Mouse (Mus musculus) gastrocnemius, postnatal 36 days (tissue): ENCODE data around the gene S100a2. TPM values are rescaled to one million over a fixed set of nuclear protein-coding genes. Genes with fewer than 3 reads are reported as not detected.
A peak's percentile ranks its signal among the peaks of the same experiment; 100 is the strongest.

Experiments used
- DNase-seq, 2 experiments: peaks; one replicate each; pipeline ENCODE4 v3.0.0; 2022
- intact Hi-C: fragments of 180-260 bp; cut with DNase I; formaldehyde crosslinking; loops from one replicate; pipeline ENCODE4 v1.15.1; 2025
- long read RNA-seq, 2 experiments: library from polyadenylated mRNA; stranded (forward); transcript quantifications; one replicate each; pipeline ENCODE4 v2.0.0; 2021
- total RNA-seq, 2 experiments: library from RNA; stranded (reverse); gene quantifications; 2 replicates each; pipeline ENCODE4 v1.2.3; 2021

The S100a2 gene
- not detected for total RNA-seq
- long read RNA-seq, experiment 1: 0 reads
- long read RNA-seq, experiment 2: 0 reads

DNA sequence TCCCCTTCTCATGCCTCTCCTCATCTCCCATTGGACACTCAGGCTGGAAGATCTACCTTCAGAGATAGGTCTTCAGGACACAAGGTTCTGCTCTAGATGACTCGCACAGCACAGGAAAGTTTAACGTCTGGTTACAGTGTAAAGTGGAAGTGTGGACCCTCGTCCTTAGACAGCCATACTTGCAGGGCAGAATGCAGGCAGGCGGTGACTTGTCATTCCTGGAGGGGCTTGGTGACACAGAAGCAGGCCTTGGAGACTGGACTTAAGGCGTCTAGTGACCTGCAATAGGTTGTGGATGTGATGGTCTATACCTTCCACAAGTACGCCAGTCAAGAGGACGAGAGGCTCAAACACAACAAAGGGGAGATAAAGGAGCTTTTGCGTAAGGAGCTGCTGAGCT, at the start of gene S100a2:
Gene S100a2, plus strand, starts transcription at position 301 of the 400 bp plus-strand sequence.
- DNase-seq: no peak
- intact Hi-C loops: no loop called here

DNA sequence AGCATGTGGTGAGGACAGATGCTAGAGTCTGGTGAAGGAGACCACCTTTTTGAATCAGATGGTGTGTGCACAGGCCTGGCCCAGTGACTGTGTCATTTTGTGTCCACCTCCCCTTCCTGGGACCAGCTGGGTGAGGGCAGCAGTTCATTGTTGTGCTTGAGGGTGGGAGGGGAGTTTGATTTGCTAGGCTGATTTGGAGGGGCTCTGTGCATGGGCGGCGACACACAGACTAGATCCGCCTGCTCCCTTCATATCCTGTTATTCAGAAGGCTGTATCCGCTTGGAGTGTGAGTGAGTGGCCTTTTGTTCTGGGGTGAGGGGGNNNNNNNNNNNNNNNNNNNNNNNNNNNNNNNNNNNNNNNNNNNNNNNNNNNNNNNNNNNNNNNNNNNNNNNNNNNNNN, 49.1 kb upstream of the S100a2 start:
- intact Hi-C loops: loop anchor here (5.0 kb wide), 1 partner anchor 36 kb away; no protein-coding TSS in a partner anchor
- no peak for DNase-seq

DNA sequence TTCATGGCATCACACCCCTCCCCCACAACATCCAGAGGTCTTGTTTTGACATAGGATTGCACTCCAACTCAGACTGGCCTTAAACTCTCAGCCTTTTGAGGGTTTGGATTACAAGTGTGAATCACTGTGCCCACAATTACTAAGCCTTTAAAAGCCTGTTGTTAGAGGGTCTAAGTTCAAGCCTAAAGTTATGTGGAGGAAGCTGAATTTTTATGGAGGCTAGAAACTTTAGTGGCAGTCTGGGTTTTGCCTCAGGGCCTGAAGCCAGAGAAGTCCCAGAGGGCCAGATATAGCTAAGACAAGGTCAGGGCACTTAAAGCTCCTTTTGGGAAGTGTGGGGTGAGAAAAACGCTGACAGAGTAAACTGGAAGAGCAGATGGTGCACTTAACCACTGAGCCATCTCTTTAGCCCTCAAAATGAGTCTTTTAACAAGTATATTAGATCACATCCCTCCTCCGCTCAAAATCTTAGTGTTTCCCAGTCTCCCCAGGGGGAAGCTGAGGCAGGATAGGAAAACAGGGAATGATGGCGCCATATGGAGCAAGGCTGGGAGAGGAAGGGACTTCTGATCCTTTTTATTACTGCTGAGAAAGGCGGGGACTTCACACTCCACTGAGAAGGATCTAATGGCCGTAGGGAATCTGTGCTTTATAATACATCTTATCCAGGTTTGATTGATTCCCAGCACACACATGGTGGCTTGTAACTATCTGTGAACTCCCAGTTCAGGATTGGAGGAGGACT, 40.2 kb upstream of the S100a2 start:
- intact Hi-C loops: no loop called here
- no peak for DNase-seq

DNA sequence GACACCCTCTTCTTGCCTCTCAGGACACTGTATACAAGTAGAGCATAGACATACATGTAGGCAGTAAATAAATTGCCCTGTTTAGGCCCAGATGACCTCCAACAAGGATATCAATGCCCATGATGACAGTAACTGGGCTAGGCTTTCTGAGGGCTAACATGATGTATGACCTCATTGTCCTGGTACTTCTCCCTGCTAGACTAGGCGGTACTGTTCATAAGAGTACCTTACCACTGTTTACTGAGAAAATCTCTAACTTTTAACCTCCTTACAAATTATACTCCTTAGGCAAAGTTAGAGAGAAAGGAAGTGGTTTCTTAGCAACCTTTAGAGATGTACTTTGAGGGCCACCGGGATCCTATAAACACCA, 39.6 kb upstream of the S100a2 start:
- intact Hi-C loops: no loop called here

DNA sequence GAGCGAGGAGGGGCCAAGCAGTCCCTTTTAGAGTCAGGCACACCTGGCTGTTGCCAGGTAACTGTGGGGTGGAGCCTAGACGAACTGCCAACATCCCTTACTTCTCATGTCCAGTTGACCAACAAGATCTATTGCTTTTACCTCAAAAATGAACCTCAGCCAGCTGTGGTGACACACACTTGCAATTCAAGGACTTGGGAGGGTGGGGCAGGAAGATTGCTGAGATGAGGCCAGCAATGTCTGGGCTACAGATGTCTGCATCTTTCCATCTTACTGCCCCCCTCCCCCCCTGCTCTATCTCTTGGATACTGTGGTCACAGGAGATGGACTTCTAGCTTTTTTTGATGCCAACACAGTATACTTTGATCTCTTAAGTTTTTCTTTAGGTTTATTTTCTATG, 37.8 kb upstream of the S100a2 start:
- no peak for DNase-seq

More for the DNA sequence above, 39.6 kb upstream of the S100a2 start:
- DNase-seq: no peak

DNA sequence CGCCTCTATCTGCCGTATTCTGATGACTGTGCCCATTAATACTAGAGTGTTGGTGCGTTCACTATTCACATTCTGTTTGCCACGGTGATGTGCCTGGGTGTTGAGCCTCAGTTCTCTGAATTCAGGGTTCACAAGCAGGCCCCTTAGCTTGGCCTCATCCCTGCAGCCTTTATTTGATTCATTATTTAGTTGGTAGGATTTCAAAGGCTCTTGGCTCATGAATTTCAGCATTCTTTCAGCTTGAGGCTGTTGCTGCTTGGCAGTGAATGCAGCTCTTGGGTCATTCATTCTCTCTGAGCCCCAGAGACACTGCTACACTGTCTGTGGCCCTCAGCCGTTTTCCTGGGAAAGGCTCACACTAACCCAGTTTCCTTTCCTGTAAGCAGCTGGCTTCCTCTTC, 34.1 kb upstream of the S100a2 start:
- intact Hi-C loops: no loop called here
- DNase-seq: no peak

More for the DNA sequence above, 37.8 kb upstream of the S100a2 start:
- intact Hi-C loops: no loop called here

DNA sequence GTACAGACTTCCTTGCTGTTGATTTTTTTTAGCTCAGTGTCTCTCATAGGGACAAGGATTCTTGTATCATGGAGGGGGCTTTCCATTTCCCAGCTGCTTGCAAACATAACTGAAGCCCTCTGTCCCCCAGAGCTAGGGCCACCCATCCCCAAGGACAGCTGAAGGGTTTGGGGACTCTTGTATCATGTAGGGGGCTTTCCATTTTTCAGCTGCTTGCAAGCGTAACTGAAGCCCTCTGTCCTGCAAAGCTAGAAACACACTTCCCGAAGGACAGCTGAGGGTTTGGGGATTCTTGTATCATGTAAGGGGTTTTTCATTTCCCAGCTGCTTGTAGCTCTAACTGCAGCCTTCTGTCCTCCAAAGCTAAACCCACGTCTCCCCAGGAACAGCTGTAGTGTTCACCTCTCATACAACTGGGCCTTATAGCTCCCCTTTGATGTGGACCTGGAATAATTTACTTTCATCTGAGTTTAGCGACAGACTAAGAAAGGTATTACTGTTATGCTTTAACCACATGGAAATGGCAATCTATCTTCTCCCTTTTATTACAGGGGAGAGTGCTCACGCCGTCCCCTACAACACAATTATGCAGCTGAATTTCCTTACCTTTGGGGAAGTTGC, 29.9 kb upstream of the S100a2 start, which contains the start of gene S100a3:
Gene S100a3, plus strand, starts transcription at position 571 of the 621 bp plus-strand sequence.
- no peak for DNase-seq
- intact Hi-C loops: no loop called here

DNA sequence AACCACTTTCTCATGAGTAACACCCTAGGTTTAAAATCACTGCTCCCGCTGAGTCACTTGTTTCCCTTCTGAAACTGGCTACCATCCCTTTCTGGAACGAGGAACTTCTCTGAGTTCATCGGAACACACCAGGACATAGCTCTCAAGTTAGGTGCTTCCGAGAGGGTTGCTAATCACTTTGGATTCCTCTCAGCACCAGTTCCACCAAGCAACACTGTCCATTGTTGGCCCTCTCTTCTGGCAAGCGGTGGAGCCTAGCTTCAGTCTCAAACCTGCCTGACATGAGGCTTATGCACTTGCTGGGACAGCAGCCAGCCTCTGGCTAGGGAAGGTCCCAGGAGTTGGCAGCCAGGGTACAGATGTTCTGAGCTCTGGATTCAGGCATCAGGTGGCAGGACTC, 15.4 kb upstream of the S100a2 start:
- peak in 1 of 2 experiments; percentile 57 for DNase-seq
- intact Hi-C loops: loop anchor here (5.0 kb wide), 1 partner anchor 32 kb away; no protein-coding TSS in a partner anchor

DNA sequence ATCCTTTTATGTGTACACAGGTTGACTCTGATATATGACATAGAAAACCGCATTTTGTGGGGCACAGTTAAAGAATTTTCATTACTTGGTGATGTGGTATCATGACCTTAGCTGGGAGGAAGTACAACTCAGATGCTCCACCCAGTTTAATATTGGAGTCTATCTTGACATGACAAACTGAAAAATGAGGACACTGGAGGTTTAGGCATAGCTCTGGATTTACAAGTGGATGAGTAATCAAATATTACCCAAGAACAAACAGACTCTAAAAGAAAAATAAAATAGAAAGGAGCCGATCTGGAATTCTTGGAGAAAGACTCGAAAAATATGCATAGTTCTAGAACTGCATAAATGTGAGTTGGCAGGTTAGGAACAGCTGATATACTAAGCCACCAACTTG, 14.7 kb upstream of the S100a2 start:
- DNase-seq: no peak
- intact Hi-C loops: loop anchor here (5.0 kb wide), 1 partner anchor 33 kb away; no protein-coding TSS in a partner anchor

DNA sequence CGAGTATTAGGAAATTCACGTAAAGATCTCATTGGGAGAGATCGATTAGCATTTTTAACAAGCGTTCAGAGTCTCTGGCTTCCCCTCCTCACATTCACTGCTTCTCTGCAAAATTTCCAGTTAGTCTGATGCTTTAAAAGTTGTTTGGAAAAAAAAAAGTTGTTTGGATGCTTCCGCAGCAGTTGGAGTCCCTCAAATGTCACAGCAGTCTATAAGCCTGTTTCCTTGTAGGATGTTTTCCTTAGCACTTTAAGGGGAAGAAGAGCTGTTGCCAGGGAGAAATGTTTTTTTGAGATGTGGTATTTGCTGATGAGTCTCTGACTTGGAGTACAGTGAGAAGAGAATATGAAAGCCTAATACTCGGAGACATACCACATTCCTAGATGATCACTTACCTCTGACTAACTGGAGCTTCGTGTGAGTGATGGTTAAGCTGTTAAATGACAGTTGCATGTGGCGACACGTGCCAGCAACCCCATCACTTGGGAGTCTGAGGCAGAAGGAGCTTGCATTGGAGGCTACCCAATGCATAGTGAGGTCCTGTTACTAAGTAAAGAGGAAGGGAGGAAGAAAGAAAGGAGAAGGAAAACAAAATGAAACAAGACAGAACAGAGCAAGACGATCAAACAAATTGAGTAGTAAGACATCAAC, 13.6 kb upstream of the S100a2 start:
- intact Hi-C loops: loop anchor here (5.0 kb wide), 1 partner anchor 34 kb away; no protein-coding TSS in a partner anchor
- DNase-seq: no peak

DNA sequence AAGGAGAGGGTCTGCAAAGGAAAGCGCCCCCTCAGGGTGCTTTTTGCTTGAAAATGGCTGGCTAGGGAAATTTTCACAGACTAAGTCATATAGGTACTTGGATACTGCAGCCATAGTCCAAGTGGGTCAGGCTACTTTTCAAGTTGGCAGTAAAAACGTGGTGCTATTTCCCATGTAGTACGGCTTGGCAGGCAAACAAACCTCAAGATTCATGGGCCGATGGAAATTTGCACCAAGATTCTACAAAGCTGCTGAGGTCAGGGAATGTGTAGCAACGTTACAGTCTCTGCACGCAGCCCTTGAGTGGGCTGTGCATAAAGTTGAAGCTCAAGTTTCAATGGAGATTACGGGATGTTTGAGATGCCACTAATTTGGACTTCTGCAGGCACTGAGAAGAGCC, 10.6 kb upstream of the S100a2 start:
- no peak for DNase-seq
- intact Hi-C loops: loop anchor here (5.0 kb wide), 1 partner anchor 37 kb away; no protein-coding TSS in a partner anchor

DNA sequence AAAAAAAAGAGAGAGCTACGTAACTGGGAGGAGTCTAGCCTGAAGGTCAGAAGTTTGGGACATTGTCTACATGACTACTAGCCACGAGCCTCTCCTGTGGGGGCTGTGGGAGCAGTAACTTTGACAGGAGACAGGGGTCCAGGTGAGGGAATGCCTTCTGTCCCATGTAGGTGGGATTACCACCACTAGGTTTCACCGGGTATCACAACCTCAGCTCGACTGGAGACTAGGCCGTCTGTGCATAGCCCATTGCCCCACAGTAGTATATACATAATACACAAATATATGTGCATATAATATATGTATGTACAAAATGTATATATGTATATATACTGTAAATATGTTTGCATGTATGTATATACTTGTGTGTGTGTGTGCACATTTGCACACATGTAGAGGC, 8.9 kb upstream of the S100a2 start:
- no peak for DNase-seq
- intact Hi-C loops: no loop called here

DNA sequence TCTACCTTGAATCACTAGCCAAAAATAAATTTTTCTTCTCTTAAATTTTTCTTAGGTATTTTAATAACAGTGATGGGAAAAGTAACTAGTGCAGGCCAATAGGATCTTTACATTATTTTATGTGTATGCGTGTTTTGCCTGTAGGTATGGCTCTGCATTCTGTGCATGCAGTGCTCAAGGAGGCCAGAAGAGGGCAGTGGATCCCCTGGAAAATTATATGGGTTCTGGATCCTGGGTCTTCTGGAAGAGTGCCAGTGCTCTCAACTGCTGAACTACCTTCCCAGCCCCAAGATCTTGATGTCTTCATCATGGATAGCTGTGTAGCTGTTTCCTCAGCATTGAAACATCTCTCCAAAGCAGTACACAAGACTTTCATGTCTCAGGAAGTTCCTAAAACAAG, 7.9 kb upstream of the S100a2 start:
- intact Hi-C loops: no loop called here
- DNase-seq: no peak

DNA sequence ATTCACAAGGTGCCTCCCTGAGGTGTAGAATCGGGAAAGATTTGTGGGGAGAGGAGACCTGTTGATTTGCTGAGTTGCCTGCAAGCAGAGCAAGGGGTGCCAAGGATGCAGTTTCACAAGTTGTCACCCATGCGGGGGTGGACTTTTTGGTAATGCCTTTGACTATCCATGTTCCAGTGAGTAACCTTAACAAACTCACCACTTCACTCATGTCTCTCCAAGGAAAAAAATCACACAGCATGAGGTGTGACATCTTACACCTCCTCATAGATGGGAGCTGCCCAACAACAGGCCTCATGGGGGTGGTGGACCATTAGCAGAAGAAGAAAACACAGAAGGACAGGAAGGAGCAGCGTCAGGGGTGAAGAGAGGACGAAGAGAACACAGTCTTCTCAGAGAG, 7.5 kb upstream of the S100a2 start:
- DNase-seq: no peak
- intact Hi-C loops: no loop called here

DNA sequence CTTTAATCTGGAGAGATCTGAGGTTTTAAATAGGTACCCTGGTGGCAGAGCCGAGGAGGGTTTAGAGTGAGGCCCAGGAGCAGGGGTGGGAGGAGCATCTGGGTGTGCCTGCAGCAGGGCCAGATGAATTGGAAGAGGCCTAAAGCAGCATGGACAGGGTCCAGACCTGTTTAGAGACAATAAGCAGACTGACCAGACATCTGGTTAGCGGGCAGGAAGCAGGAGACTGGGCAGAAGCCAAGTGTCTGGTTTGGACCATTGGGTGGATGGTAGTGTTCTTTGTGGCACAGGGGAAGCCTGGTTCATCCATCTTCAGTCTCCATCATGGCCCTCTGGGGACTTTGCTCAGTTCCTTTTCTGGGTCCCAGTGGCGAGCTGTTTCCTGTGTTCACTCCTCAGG, 6.2 kb upstream of the S100a2 start:
- peak in 1 of 2 experiments; percentile 12 for DNase-seq
- intact Hi-C loops: no loop called here

DNA sequence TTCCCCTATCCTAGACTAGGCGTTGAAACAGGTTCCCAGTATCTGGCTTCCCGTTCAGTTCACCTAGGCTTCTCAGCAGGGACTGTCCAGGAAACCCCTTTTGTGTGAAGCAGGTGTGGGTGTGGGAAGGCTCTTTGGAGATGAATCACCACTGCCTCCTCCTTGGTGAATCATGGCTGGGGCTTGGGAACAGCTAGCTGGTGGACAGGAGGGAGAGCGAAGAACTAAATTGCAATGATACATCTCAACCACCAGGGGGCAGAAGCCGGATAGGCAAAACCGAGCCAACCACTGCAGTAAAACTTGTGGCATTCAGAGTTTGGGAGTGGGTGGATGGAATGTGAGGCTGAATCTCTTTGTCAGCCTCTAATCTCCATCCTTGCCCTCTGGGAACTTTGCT, 4.5 kb upstream of the S100a2 start:
- peak; percentile 50 to 63 for DNase-seq
- intact Hi-C loops: no loop called here

DNA sequence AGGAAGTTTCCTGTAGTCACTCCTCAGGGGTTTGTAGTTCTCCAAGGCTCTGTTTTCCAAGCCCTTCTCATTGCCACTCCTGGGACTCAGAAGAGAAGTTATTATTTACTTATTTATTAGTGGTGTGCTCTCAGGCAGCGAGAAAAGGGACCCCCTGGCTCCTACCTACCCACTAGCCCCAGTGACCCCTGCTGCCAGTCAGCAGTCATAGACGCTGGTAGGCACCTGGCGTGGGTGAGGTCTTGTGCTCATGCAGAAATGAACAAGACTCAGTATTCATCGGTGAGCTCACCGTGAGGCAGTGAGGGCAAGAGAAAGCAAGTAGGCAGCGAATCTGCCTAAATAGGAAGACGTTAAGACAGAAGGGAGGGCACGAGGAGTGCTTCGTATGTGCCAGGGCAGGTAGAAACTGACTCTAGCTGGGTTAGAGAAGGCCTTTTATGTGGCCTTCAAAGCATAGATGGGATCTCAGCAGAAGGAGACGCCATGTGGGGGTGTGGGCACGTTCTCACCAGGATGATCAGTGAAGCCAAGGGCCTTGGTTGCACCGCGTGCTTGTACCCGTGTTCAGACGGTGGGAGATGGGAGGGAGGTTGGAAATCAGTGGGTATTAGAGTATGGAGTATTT, 3.9 kb upstream of the S100a2 start:
- intact Hi-C loops: loop anchor here (2.0 kb wide), 1 partner anchor 29 kb away; no protein-coding TSS in a partner anchor
- DNase-seq: no peak

DNA sequence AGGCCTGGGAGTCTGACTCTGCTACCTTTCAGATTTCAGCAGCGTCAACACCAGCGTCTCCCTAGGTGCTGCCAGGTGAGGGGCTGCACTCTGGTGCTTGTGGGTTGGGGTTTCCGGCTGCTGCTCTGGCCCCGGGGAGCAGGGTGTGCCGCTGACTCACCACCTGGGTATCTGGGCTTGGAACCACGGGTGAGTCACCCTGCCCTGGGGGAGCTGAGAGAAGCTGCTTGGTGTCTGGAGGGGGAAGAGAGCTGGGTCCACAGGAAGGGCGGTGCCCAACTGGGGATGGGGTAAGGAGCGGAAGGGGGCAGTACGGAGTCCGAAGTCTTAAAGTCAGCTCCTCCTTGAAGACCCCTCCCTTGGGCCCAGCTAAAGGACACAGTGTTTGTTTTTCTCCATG, 3.1 kb upstream of the S100a2 start:
- peak; percentile 77 to 78 for DNase-seq
- intact Hi-C loops: loop anchor here (2.0 kb wide), 1 partner anchor 28 kb away; no protein-coding TSS in a partner anchor

DNA sequence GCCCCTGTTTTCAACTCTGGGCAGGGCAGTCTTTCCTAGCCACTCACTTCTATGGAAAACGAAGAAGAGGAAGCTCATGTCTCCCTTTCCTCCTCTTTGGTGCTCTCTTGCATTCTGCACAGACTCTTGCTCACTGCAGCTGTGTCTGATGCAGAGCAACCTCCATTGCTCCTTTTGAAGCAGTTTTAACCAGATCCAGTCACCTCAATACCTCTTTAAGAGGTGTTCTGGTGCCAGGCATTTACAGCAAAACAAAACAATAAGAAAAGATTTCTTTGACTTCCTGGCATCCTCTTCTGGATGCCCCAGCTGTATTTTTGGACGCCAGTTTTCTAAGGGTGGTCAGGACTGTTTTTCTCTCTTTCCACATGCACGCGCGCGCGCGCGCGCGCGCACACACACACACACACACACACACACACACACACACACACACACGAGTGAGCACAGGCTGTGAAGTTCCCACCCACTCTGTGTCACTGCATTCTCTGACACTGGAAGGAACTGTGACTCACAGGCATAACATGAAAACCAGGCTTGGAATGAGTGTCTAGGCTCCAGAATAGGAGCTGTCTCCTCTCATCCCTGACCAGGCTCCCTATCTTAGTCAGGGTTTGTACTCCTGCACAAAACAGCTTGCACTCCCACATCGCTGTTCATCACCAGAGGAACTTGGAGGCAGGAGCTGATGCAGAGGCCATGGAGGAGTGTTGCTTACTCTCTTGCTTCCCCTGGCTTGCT, 2.5 kb upstream of the S100a2 start:
- intact Hi-C loops: loop anchor here (2.0 kb wide), 1 partner anchor 27 kb away; no protein-coding TSS in a partner anchor
- DNase-seq: peak in 1 of 2 experiments; percentile 12

DNA sequence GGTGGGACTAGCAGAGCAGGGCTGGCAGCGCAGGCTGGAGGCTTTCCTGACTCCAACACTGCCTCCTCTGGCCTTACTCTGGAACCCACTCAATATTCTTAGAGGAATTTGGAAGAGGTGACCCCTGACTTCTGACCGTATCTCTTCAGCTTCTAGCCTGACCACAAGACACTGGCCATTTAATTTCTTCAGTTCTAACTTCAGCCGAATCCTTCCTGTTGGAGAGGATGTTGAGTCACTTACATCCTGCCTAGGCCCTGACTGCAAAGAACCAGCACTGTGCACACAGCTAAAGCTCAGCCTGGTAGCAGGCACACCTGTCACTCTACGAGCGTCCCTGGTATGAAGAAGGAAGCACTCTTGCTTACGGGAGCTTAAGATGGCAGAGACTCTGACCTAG, 657 bp upstream of the S100a2 start:
- intact Hi-C loops: no loop called here
- no peak for DNase-seq
